16 mouse cellular contexts compared by ENCODE assay signal in the genomic region with DNA sequence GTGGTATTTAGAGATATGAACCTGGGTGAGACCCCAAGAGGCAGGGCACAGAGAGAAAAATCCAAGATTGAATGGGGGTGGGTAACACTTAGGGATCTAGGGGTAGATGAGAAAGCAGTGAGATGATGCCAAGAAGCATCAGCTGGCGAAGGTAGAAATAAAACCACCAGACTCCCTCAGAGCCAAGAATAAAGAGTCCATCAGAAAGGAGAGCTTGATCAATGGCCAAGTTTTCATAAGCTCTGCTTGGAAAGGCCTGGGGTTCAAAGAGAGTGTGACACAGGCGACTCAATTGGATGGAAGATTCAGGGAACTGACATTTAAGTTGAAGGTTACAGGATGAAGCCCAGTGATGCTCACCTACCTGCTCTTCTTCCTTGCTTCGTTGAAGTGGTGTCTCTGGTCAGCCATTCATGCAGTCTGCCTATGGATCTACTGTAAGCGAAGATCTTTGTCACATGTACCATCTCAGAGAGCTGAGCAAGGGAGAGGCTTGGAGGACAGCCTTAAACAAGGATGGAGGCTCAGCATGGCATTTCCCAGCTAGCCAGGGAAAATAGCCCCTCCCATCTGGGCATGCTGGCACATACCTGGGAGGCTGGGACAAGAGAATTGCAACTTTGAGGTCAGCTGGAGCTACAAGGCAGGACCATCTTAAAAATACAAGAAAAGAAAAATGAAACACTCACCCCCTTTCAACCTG. TPM values are rescaled to one million over a fixed set of nuclear protein-coding genes. Genes with fewer than 3 reads are reported as not detected.
A peak's percentile ranks its signal among the peaks of the same experiment; 100 is the strongest.
DNase-seq lines count a peak whose midpoint lies in the region; ATAC-seq lines count a peak whose summit lies in the region.
"Had no signal": no experiment of that assay in that cellular context is flagged by ENCODE, and none has a peak within 500 bp of the region (broad histone marks: within the 10 kb centered on the region; RNA-seq: fewer than 3 reads in every experiment).

No protein-coding gene starts in this region.

- no peak for DNase-seq in cerebellum, postnatal 4 days (ENCODE audit: low spot score in 2 of 2)
- DNase-seq in cerebellum, adult 9-10 months: peak; percentile 80
- DNase-seq in cerebellum, postnatal 25 days: peak; percentile 71 to 78
- no peak for DNase-seq in ovary, postnatal 36 days (ENCODE audit: low spot score)
- no peak for DNase-seq in heart, postnatal 10 days
- DNase-seq in thymus, adult 18-20 months: no peak
- DNase-seq: adrenal gland, postnatal 10 days; B cell, adult 2 months; forebrain, postnatal 0 days; heart, adult 18-20 months; heart, postnatal 14 days; kidney, adult 18-20 months had no signal

- peak; percentile 64; the same call in 1 of the 2 replicates for ATAC-seq in cerebellum, adult (ENCODE audit: insufficient number of reproducible peaks, low FRiP score, low TSS enrichment)
- ATAC-seq: CD4-positive, CD25-positive, alpha-beta regulatory T cell, adult 4 months; forebrain, embryonic 13.5 days; forebrain, postnatal 0 days; intestine, embryonic 15.5 days had no signal

- intact Hi-C loops in heart, postnatal 10 days (cut with DNase I): no loop called here

RNA-seq across cellular contexts. Expression of gene Pcnx, which starts 36.9 kb away (rescaled TPM):
- total RNA-seq in heart, postnatal 10 days (2021): 10 to 100 TPM; 79.2 to 79.6 TPM

RNA-seq across cellular contexts. Expression of gene Map3k9, which starts 42.0 kb away (rescaled TPM):
- under 1 TPM; 0.26 to 0.45 TPM for total RNA-seq in heart, postnatal 10 days (2021)

Comparison
In these comparisons a context has a peak if more than half of its experiments do, and no peak if none do; other contexts are left out.
1. DNase-seq: peak in cerebellum, adult 9-10 months (single experiment) and cerebellum, postnatal 25 days (2 of 2); none in cerebellum, postnatal 4 days (0 of 2), ovary, postnatal 36 days (single experiment), heart, postnatal 10 days (0 of 2) and thymus, adult 18-20 months (0 of 2).